Mouse (Mus musculus) bone marrow, adult 2 months (tissue): ENCODE results near the gene Eya4.

Experiments
- CTCF ChIP-seq: fragments of 200-500 bp; IDR thresholded peaks from 2 replicates; pipeline ENCODE4 v1.5.1; 2011; ENCODE audit warnings: low read length, control low read depth; ENCODE audit not compliant: control insufficient read depth, insufficient read depth
- POLR2A ChIP-seq: fragments of 200-500 bp; IDR thresholded peaks from 2 replicates; pipeline ENCODE4 v1.6.1; 2011; ENCODE audit warnings: low read depth, mild to moderate bottlenecking, control low read depth, low read length, borderline replicate concordance; ENCODE audit not compliant: control insufficient read depth

- TF ChIP-seq CTCF (peak; percentile 66), POLR2A (no peak)
Observed at GRCm38 (mm10) chr10:23116786-23117410, 233.7 kb downstream of the Eya4 start.
